Mouse (Mus musculus) pancreas, adult 10 weeks (tissue): ENCODE results near the gene Gatm. TPM values are rescaled to one million over a fixed set of nuclear protein-coding genes. Genes with fewer than 3 reads are reported as not detected.

ENCODE experiments used
- polyA plus RNA-seq: library from polyadenylated mRNA; stranded (reverse); fragments of 350-450 nt; fragmentation: Illumina TruSeq; extraction: RNeasy Lipid Tissue Mini Kit (QIAGEN cat#74804); gene quantifications from one replicate; pipeline ENCODE4 v1.2.3, GENCODE M21; 2015; ENCODE audit warnings: low read depth, low replicate concordance; ENCODE audit not compliant: insufficient read depth

Gene Gatm
- 112 TPM for polyA plus RNA-seq

GRCm38 (mm10) chr2:122610746-122611653 is at the start of gene Gatm:
Gene Gatm (minus strand): TSS chr2:122611303.

GRCm38 (mm10) chr2:122636686-122637085 is 25.6 kb upstream of the Gatm start, which contains the start of gene AA467197:
Gene AA467197 (plus strand): TSS chr2:122636986.

Other genes with a start within 250 kb of the Gatm start
- gene Shf, start 242.1 kb downstream of the Gatm start, polyA plus RNA-seq = 2.8 TPM
- gene Slc28a2, start 184.8 kb downstream of the Gatm start, polyA plus RNA-seq = 2.8 TPM
- not detected for gene Gm14085, start 126.4 kb downstream of the Gatm start, polyA plus RNA-seq
- gene AA467197, start 25.7 kb upstream of the Gatm start, polyA plus RNA-seq = not detected
- gene Slc30a4, start 91.4 kb upstream of the Gatm start, polyA plus RNA-seq = 4.0 TPM
- 6.7 TPM for gene Bloc1s6, start 127.2 kb upstream of the Gatm start, polyA plus RNA-seq
- gene Sqor, start 153.9 kb upstream of the Gatm start, polyA plus RNA-seq = 15.9 TPM